Mouse (Mus musculus) heart, embryonic 14.5 days (tissue): ENCODE results near the gene Fut4. TPM values are rescaled to one million over a fixed set of nuclear protein-coding genes. Genes with fewer than 3 reads are reported as not detected.

Experiments
- ATAC-seq: fragments of 200-750 bp; cut with Nextera tagmentation; 2 replicates; pipeline ENCODE4 v1.8.0; 2017; ENCODE audit warnings: low read depth, moderate TSS enrichment; ENCODE audit not compliant: insufficient number of reproducible peaks, insufficient read depth, low FRiP score
- H3K27ac ChIP-seq, 2 experiments: fragments of 200-500 bp in 1 of 2; fragments of 300-500 bp in 1 of 2; sonication (generic) in 1 of 2; replicated peaks in 1 of 2; 2 replicates each; pipeline ENCODE4 v1.5.1; 2012 to 2014; ENCODE audit warnings: low read depth in 2 of 2, low read length in 2 of 2, control low read depth in 1 of 2, mild to moderate bottlenecking in 1 of 2, mixed read lengths in 1 of 2; ENCODE audit not compliant: control insufficient read depth in 1 of 2, insufficient read depth in 1 of 2
- H3K27me3 ChIP-seq: fragments of 300-500 bp; sonication (generic); 2 replicates; pipeline ENCODE4 v1.6.1; 2014; ENCODE audit warnings: mild to moderate bottlenecking, low read length, control low read depth; ENCODE audit not compliant: control insufficient read depth, insufficient read depth
- H3K36me3 ChIP-seq: fragments of 300-500 bp; sonication (generic); 2 replicates; pipeline ENCODE4 v1.6.1; 2014; ENCODE audit warnings: mild to moderate bottlenecking, control low read depth, low read length, mixed read lengths; ENCODE audit not compliant: control insufficient read depth, insufficient read depth
- H3K4me1 ChIP-seq, 2 experiments: fragments of 200-500 bp in 1 of 2; fragments of 300-500 bp in 1 of 2; sonication (generic) in 1 of 2; 2 replicates each; pipeline ENCODE4 v1.6.1; 2012 to 2014; ENCODE audit warnings: low read length in 2 of 2, control low read depth in 1 of 2, mixed read lengths in 1 of 2; ENCODE audit not compliant: control insufficient read depth in 2 of 2, insufficient read depth in 2 of 2
- H3K4me2 ChIP-seq: fragments of 300-500 bp; sonication (generic); 2 replicates; pipeline ENCODE4 v1.6.1; 2014; ENCODE audit warnings: mild to moderate bottlenecking, low read length
- H3K4me3 ChIP-seq, 2 experiments: fragments of 200-500 bp in 1 of 2; fragments of 300-500 bp in 1 of 2; sonication (generic) in 1 of 2; 2 replicates each; pipeline ENCODE4 v1.5.1; 2012 to 2014; ENCODE audit warnings: low read length in 2 of 2, mild to moderate bottlenecking in 2 of 2, control low read depth in 1 of 2, low read depth in 1 of 2, moderate library complexity in 1 of 2; ENCODE audit not compliant: control insufficient read depth in 1 of 2, insufficient read depth in 1 of 2
- H3K9ac ChIP-seq: fragments of 300-500 bp; sonication (generic); 2 replicates; pipeline ENCODE4 v1.6.1; 2014; ENCODE audit warnings: mild to moderate bottlenecking, low read length
- H3K9me3 ChIP-seq: fragments of 300-500 bp; sonication (generic); 2 replicates; pipeline ENCODE4 v1.6.1; 2016; ENCODE audit warnings: low read length, control low read depth; ENCODE audit not compliant: control insufficient read depth
- WGBS: fragments of 180-500 bp; shearing (Covaris S2); extraction: QIAGEN DNeasy Blood & Tissue Kit; methylation state at CpG from one replicate; pipeline ENCODE4 v1.1.7; 2014; 5-methylcytosine and 5-hydroxymethylcytosine counted together
- polyA plus RNA-seq: library from polyadenylated mRNA; unstranded; fragments of >200 nt; fragmentation: Nextera tagmentation; extraction: Ambion mirVana; gene quantifications from 2 replicates; pipeline ENCODE4 v1.2.1, GENCODE M21; 2014

The Fut4 gene
- polyA plus RNA-seq, 1 experiment from 2014 or later = 1.2 TPM

- no peaks in the 10 kb centered on the region for H3K9me3 ChIP-seq
- no peaks in the 10 kb centered on the region for H3K36me3 ChIP-seq
- no peak within 1 kb of the TSS for H3K27ac ChIP-seq
- H3K4me2 ChIP-seq = no peak within 1 kb of the TSS
- WGBS = 84% methylated on average over 19 of the region's 19 CpGs
- no peak for ATAC-seq
- no peaks in the 10 kb centered on the region for H3K4me1 ChIP-seq
- no peak within 1 kb of the TSS for H3K4me3 ChIP-seq
- no peak within 1 kb of the TSS for H3K9ac ChIP-seq
- no peaks in the 10 kb centered on the region for H3K27me3 ChIP-seq
These were observed 11.9 kb downstream of the Fut4 start, which contains the start of gene Piwil4 for GRCm38 (mm10) chr9:14740151-14740924. Gene Piwil4 (minus strand): TSS chr9:14740733.

- Histone ChIP-seq H3K27ac (no peak overlapping the region), H3K4me1 (no peaks in the 10 kb centered on the region), H3K36me3 (no peaks in the 10 kb centered on the region), H3K9ac (no peak overlapping the region), H3K27me3 (no peaks in the 10 kb centered on the region), H3K4me2 (no peak overlapping the region), H3K9me3 (no peaks in the 10 kb centered on the region), H3K4me3 (no peak overlapping the region)
- WGBS = 74% methylated on average over 4 of the region's 4 CpGs
- no peak for ATAC-seq
These were observed 12.6 kb downstream of the Fut4 start for GRCm38 (mm10) chr9:14739498-14740150.

DNA sequence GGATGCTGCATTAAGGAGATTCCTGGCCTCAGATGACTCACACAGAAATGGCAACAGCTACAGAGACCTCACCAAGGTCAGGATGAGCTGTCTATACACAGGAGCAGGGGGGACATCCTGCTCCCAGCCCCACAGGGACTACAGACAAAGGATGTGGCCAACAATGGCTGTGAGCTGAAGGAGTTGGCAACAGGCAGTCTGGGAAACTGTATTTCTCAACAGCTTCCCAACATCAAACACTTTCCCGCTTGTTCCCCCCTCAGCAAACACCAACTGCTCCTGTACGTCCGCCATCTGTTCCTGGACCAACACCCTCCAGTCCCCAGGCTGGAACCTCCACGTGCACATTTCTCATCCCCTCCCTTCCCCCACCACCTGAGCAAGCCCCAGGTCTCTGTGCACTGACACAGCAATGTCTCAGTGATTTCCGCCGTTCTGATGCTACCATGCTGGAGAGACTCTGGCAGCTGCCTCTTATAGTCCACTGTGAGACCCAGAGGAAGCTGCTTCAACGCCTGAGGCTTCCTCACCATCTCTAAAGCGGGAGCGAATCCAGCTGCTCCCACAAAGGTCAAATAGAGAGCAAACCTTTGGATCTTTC lies 21.2 kb downstream of the Fut4 start:
- no peak overlapping the region for H3K27ac ChIP-seq
- no peak overlapping the region for H3K9ac ChIP-seq
- H3K27me3 ChIP-seq = no peaks in the 10 kb centered on the region
- WGBS = 54% methylated on average over 9 of the region's 9 CpGs
- H3K4me3 ChIP-seq = no peak overlapping the region
- ATAC-seq = no peak
- no peaks in the 10 kb centered on the region for H3K36me3 ChIP-seq
- no peaks in the 10 kb centered on the region for H3K9me3 ChIP-seq
- H3K4me2 ChIP-seq = no peak overlapping the region
- no peaks in the 10 kb centered on the region; a peak in 1 of 4 replicates for H3K4me1 ChIP-seq

DNA sequence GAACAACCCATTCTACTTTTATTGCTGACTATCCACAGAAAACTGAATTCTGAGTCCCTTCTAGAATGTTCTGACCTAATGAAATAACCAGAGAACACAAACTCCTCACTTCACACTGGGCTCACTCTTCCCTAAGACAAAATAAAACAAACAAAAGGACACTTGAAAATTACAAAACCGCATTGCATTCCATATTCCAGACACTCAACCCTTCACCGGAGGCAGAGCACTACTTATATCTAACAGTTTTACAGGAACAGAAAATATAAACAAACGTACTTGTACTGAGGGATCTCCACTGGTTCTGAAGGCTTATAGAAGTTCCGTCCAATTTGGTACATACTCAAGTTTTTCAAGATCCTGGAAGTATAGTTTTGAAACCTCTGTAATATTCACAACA lies 23.8 kb downstream of the Fut4 start:
- H3K9ac ChIP-seq = no peak overlapping the region
- no peak for ATAC-seq
- H3K36me3 ChIP-seq = no peaks in the 10 kb centered on the region
- no peak overlapping the region for H3K4me3 ChIP-seq
- no peak overlapping the region for H3K4me2 ChIP-seq
- 82% methylated on average over 4 of the region's 4 CpGs for WGBS
- H3K4me1 ChIP-seq = no peaks in the 10 kb centered on the region; a peak in 1 of 4 replicates
- H3K9me3 ChIP-seq = no peaks in the 10 kb centered on the region
- no peaks in the 10 kb centered on the region for H3K27me3 ChIP-seq
- no peak overlapping the region for H3K27ac ChIP-seq

DNA sequence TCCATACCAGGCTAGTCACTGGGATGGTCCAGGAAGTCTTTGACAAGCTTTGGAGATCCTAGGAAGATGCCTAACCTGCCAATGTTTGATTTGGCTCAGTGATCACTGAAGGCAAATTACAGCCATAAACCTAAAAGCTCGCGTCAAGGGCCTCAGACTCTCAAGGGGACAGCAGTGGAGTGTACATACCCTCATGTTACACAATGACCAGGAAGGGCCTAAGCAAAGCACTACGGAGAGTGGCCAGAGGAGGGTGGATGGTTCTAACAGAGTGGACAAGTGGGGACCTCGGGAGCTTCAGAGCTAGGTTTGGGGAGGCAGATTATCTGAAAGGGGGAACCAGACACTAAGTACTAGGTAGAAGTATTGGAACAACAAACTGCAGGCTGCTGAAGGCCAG lies 25.6 kb downstream of the Fut4 start:
- Histone ChIP-seq H3K9me3 (no peaks in the 10 kb centered on the region), H3K4me3 (no peak overlapping the region), H3K36me3 (no peaks in the 10 kb centered on the region), H3K4me2 (no peak overlapping the region), H3K27me3 (no peaks in the 10 kb centered on the region), H3K9ac (no peak overlapping the region), H3K4me1 (no peaks in the 10 kb centered on the region; a peak in 1 of 4 replicates), H3K27ac (no peak overlapping the region)
- WGBS = 80% methylated on average over 4 of the region's 4 CpGs
- no peak for ATAC-seq

DNA sequence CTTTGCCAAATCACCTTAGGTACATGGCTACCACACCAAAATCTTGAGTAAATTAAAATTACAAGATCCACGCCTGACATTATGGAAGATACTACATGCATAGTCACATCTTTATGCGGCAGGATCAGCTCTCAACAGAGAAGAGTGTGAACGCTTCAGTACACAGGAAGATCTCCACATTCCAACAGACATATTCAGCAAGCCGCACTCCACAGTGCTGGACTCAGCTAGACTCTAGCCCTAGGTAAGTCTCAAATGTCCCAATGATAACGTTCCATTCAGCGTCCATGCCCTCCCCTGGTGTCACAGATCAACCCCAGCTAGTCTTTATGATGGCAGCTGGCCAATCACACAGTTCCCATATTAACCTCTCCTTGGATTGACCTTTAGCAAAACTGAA lies 26.2 kb downstream of the Fut4 start:
- 69% methylated on average over 6 of the region's 6 CpGs for WGBS
- Histone ChIP-seq H3K4me3 (no peak overlapping the region), H3K9ac (no peak overlapping the region), H3K27ac (no peak overlapping the region), H3K9me3 (no peaks in the 10 kb centered on the region), H3K27me3 (no peaks in the 10 kb centered on the region), H3K4me1 (no peaks in the 10 kb centered on the region; a peak in 1 of 4 replicates), H3K4me2 (no peak overlapping the region), H3K36me3 (no peaks in the 10 kb centered on the region)
- ATAC-seq = no peak

DNA sequence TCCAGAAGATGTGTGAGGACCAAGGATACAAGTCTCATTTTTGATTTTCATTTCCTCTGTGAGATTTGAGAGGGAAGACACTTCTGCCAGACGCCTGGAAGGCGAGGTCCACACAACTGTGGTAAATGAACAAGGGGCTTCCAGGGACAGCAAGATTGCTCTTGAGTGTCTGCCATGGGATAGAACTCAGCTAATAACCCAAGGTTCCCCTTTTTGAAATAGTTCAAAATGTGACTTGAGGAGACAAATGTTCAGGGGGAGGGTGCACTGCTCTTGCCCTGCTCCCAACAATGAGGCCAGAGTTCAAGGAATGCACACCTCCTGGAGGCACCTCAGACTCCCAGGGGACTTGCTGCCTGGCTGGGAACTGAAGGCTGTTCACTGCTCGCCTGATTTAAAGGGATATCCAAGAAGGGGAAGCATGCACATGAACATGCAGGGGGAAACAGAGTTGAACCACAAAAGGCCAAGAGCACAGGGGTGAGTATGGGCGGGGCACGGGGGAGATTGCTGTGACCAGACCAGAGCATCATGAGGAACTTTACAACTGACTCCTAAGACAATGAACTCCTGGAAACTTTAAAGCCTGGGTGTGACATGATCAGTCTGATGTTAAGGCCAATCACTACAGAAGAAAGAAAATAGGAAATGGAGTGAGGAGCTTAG lies 27.3 kb downstream of the Fut4 start:
- ATAC-seq = no peak
- WGBS = 71% methylated on average over 5 of the region's 5 CpGs
- no peaks in the 10 kb centered on the region for H3K27me3 ChIP-seq
- no peak overlapping the region for H3K9ac ChIP-seq
- H3K9me3 ChIP-seq = no peaks in the 10 kb centered on the region
- H3K4me2 ChIP-seq = no peak overlapping the region
- H3K36me3 ChIP-seq = no peaks in the 10 kb centered on the region
- H3K4me3 ChIP-seq = no peak overlapping the region
- no peak overlapping the region for H3K27ac ChIP-seq
- no peaks in the 10 kb centered on the region for H3K4me1 ChIP-seq
